Mouse (Mus musculus): ENCODE measurements around the gene Specc1l. TPM values are rescaled to one million over a fixed set of nuclear protein-coding genes. Genes with fewer than 3 reads are reported as not detected.
"Not testable (repeated sequence)": the region's sequence is repeated elsewhere in the genome, so short reads cannot be mapped to it uniquely, and the experiment has no call there.

Specc1l gene
- polyA plus RNA-seq, 1 experiment, result 23.1 TPM

DNA sequence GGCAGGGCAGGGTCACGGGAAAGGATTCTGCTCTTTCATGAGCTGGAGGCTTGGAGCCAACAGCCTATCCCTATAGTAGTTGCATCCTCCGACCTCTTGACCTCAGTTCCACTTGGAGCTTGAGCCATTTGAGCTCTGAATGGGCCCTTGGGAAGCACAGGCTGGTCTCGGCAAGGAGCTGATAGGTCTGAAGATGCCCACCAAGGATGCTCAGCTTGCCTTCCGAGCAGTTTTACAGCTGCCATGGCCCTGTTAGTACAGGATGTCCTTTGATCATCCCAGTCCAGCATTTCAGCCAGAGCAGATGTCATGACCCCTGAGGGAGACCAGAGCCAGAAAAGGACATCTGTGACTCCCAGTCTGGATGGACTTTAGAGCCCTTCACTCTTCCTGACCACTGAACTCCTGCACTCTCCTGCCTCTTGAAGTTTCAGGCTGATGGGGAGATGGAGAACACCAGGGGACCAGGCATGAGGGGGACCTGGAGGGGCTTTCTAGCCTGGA lies 116.4 kb downstream of the Specc1l start:
- no peak for TF ChIP-seq POLR2A (IDR thresholded peaks at IDR 0.05; ENCODE audit: extremely low read depth, insufficient read depth, low read length)
- no peak for TF ChIP-seq CTCF (IDR thresholded peaks at IDR 0.05; ENCODE audit: extremely low read depth, insufficient read depth, low read length)
- H3K27ac ChIP-seq (ENCODE audit: insufficient read depth, low read length), result no peak overlapping the region
- no peak overlapping the region for H3K4me3 ChIP-seq (ENCODE audit: insufficient read depth, low read length)
- no peaks in the 10 kb centered on the region for H3K4me1 ChIP-seq (ENCODE audit: control insufficient read depth, insufficient read depth, low read length)

GRCm38 (mm10) chr10:75332268-75332667 lies 120.4 kb downstream of the Specc1l start:
- H3K4me1 ChIP-seq (ENCODE audit: control insufficient read depth, insufficient read depth, low read length), result no peaks in the 10 kb centered on the region
- no peak overlapping the region for H3K27ac ChIP-seq (ENCODE audit: insufficient read depth, low read length)
- no peak for TF ChIP-seq POLR2A (IDR thresholded peaks at IDR 0.05; ENCODE audit: extremely low read depth, insufficient read depth, low read length)
- no peak for TF ChIP-seq CTCF (IDR thresholded peaks at IDR 0.05; ENCODE audit: extremely low read depth, insufficient read depth, low read length)
- no peak overlapping the region for H3K4me3 ChIP-seq (ENCODE audit: insufficient read depth, low read length)

GRCm38 (mm10) chr10:75333176-75333776 lies 121.4 kb downstream of the Specc1l start:
- Histone ChIP-seq H3K27ac (ENCODE audit: insufficient read depth, low read length) (no peak overlapping the region), H3K4me3 (ENCODE audit: insufficient read depth, low read length) (no peak overlapping the region), H3K4me1 (ENCODE audit: control insufficient read depth, insufficient read depth, low read length) (no peaks in the 10 kb centered on the region)
- TF ChIP-seq CTCF (IDR thresholded peaks at IDR 0.05; ENCODE audit: extremely low read depth, insufficient read depth, low read length) (no peak), POLR2A (IDR thresholded peaks at IDR 0.05; ENCODE audit: extremely low read depth, insufficient read depth, low read length) (no peak)

GRCm38 (mm10) chr10:75334175-75334574 lies 122.3 kb downstream of the Specc1l start:
- Histone ChIP-seq H3K4me1 (ENCODE audit: control insufficient read depth, insufficient read depth, low read length) (no peaks in the 10 kb centered on the region), H3K27ac (ENCODE audit: insufficient read depth, low read length) (no peak overlapping the region), H3K4me3 (ENCODE audit: insufficient read depth, low read length) (no peak overlapping the region)
- TF ChIP-seq CTCF (IDR thresholded peaks at IDR 0.05; ENCODE audit: extremely low read depth, insufficient read depth, low read length) (no peak), POLR2A (IDR thresholded peaks at IDR 0.05; ENCODE audit: extremely low read depth, insufficient read depth, low read length) (no peak)

- Histone ChIP-seq H3K4me3 (ENCODE audit: insufficient read depth, low read length) (no peak overlapping the region), H3K27ac (ENCODE audit: insufficient read depth, low read length) (no peak overlapping the region), H3K4me1 (ENCODE audit: control insufficient read depth, insufficient read depth, low read length) (no peaks in the 10 kb centered on the region)
- no peak for TF ChIP-seq CTCF (IDR thresholded peaks at IDR 0.05; ENCODE audit: extremely low read depth, insufficient read depth, low read length)
- TF ChIP-seq POLR2A (IDR thresholded peaks at IDR 0.05; ENCODE audit: extremely low read depth, insufficient read depth, low read length), result no peak
Measured at GRCm38 (mm10) chr10:75335075-75335474, 123.2 kb downstream of the Specc1l start.

GRCm38 (mm10) chr10:75337231-75337630 lies 125.4 kb downstream of the Specc1l start:
- TF ChIP-seq CTCF (IDR thresholded peaks at IDR 0.05; ENCODE audit: extremely low read depth, insufficient read depth, low read length) (no peak), POLR2A (IDR thresholded peaks at IDR 0.05; ENCODE audit: extremely low read depth, insufficient read depth, low read length) (no peak)

GRCm38 (mm10) chr10:75338852-75339251 lies 127.0 kb downstream of the Specc1l start:
- Histone ChIP-seq H3K4me3 (ENCODE audit: insufficient read depth, low read length) (no peak overlapping the region), H3K4me1 (ENCODE audit: control insufficient read depth, insufficient read depth, low read length) (no peaks in the 10 kb centered on the region), H3K27ac (ENCODE audit: insufficient read depth, low read length) (no peak overlapping the region)
- TF ChIP-seq POLR2A (IDR thresholded peaks at IDR 0.05; ENCODE audit: extremely low read depth, insufficient read depth, low read length), result no peak
- TF ChIP-seq CTCF (IDR thresholded peaks at IDR 0.05; ENCODE audit: extremely low read depth, insufficient read depth, low read length), result no peak

More at GRCm38 (mm10) chr10:75337231-75337630, 125.4 kb downstream of the Specc1l start:
- Histone ChIP-seq H3K27ac (ENCODE audit: insufficient read depth, low read length) (no peak overlapping the region), H3K4me3 (ENCODE audit: insufficient read depth, low read length) (no peak overlapping the region), H3K4me1 (ENCODE audit: control insufficient read depth, insufficient read depth, low read length) (no peaks in the 10 kb centered on the region)

DNA sequence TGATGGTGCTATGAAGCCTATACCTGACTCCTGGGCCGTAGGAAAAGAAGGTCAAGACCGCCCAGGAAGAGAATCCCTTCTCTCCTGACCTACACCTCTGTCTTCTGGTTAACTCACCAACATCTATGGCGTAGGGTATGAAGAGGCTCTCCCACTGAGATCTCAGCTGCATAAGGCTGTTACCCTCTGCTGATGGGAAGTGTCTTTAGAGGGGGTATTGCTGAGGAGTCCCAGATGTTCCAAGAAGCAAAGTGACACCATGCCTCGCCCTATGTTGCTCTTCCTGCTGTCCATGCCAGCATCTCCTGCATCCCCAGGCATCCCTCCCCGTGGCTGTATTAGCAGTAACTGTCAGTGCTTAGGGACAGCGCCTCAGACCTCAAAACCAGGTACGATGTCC lies 127.5 kb downstream of the Specc1l start:
- H3K4me3 ChIP-seq (ENCODE audit: insufficient read depth, low read length), result no peak overlapping the region
- TF ChIP-seq CTCF (IDR thresholded peaks at IDR 0.05; ENCODE audit: extremely low read depth, insufficient read depth, low read length) (no peak), POLR2A (IDR thresholded peaks at IDR 0.05; ENCODE audit: extremely low read depth, insufficient read depth, low read length) (no peak)
- no peaks in the 10 kb centered on the region for H3K4me1 ChIP-seq (ENCODE audit: control insufficient read depth, insufficient read depth, low read length)
- H3K27ac ChIP-seq (ENCODE audit: insufficient read depth, low read length), result no peak overlapping the region

GRCm38 (mm10) chr10:75341936-75342335 lies 130.1 kb downstream of the Specc1l start:
- H3K27ac ChIP-seq (ENCODE audit: insufficient read depth, low read length), result no peak overlapping the region
- no peaks in the 10 kb centered on the region for H3K4me1 ChIP-seq (ENCODE audit: control insufficient read depth, insufficient read depth, low read length)
- TF ChIP-seq CTCF (IDR thresholded peaks at IDR 0.05; ENCODE audit: extremely low read depth, insufficient read depth, low read length) (no peak), POLR2A (IDR thresholded peaks at IDR 0.05; ENCODE audit: extremely low read depth, insufficient read depth, low read length) (no peak)
- no peak overlapping the region for H3K4me3 ChIP-seq (ENCODE audit: insufficient read depth, low read length)

DNA sequence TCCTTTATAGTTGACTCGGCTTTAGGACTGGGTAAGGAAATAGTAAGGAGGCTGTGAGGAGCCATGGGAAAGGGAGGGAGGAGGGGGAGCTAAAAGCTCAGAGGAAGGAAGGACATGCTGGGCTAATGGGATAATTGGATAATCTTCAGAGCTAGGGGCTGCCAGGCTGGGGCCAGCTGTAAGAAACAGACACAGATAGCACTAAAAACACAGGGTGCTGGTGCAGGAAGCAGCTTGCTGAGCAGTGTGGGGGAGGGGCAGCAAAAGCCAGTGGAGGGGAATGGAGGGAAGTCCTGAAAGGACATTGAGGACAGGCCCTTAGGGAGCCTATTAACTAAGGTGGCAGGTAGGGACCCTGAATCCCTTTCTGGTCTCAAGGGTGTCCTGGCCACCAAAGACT lies 132.7 kb downstream of the Specc1l start:
- not testable (repeated sequence) for H3K4me1 ChIP-seq (ENCODE audit: control insufficient read depth, insufficient read depth, low read length); H3K4me3 ChIP-seq (ENCODE audit: insufficient read depth, low read length); H3K27ac ChIP-seq (ENCODE audit: insufficient read depth, low read length)

Measured in cortical plate, adult 2 months (tissue).